In genomic region chr13:96521294-96521693, GRCm38 (mm10) we compare ENCODE assay signal across 51 mouse cellular contexts. TPM values are rescaled to one million over a fixed set of nuclear protein-coding genes. Genes with fewer than 3 reads are reported as not detected.
"Had no signal": no experiment of that assay in that cellular context is flagged by ENCODE, and none has a peak within 500 bp of the region (broad histone marks: within the 10 kb centered on the region; RNA-seq: fewer than 3 reads in every experiment).

No protein-coding gene starts in this region.

- H3K27ac ChIP-seq: heart, embryonic 10.5 days; heart, embryonic 13.5 days; heart, embryonic 15.5 days; hindbrain, embryonic 10.5 days; hindbrain, embryonic 12.5 days; hindbrain, embryonic 13.5 days; hindbrain, embryonic 14.5 days; hindbrain, embryonic 15.5 days; hindbrain, postnatal 0 days; intestine, embryonic 15.5 days; kidney, embryonic 15.5 days; kidney, postnatal 0 days; layer of hippocampus, adult 2 months; left cerebral cortex, adult 2 months had no signal

- ATAC-seq: hindbrain, postnatal 0 days; inflammation-experienced regulatory T-cells, adult 6 months; intestine, embryonic 15.5 days; intestine, embryonic 16.5 days; intestine, postnatal 0 days had no signal

- H3K4me3 ChIP-seq: heart, embryonic 10.5 days; heart, embryonic 13.5 days; heart, embryonic 15.5 days; hindbrain, embryonic 10.5 days; hindbrain, embryonic 12.5 days; hindbrain, embryonic 13.5 days; hindbrain, embryonic 15.5 days; intestine, embryonic 15.5 days; kidney, embryonic 15.5 days; layer of hippocampus, adult 2 months; left cerebral cortex, adult 2 months had no signal

- H3K9me3 ChIP-seq: heart, embryonic 10.5 days; heart, embryonic 15.5 days; hindbrain, embryonic 10.5 days; hindbrain, embryonic 12.5 days; hindbrain, embryonic 13.5 days; hindbrain, embryonic 15.5 days; intestine, embryonic 15.5 days; kidney, embryonic 15.5 days had no signal

- DNase-seq: heart, postnatal 10 days; heart, postnatal 14 days; heart, postnatal 36 days; heart, postnatal 4 days; kidney, adult 11 months; kidney, adult 18-20 months; kidney, adult 2 months; kidney, adult 8-10 months; kidney, adult 9 months; kidney, postnatal 10 days; kidney, postnatal 14 days; kidney, postnatal 25 days; kidney, postnatal 36 days; kidney, postnatal 4 days; layer of hippocampus, adult 9-11 months; layer of hippocampus, postnatal 36 days had no signal

- H3K4me2 ChIP-seq: heart, embryonic 11.5 days; heart, embryonic 13.5 days; heart, embryonic 15.5 days; hindbrain, embryonic 12.5 days; hindbrain, embryonic 13.5 days; hindbrain, embryonic 14.5 days; hindbrain, embryonic 15.5 days; intestine, embryonic 15.5 days; kidney, embryonic 15.5 days had no signal

- H3K27me3 ChIP-seq: heart, embryonic 13.5 days; heart, embryonic 15.5 days; hindbrain, embryonic 12.5 days; hindbrain, embryonic 13.5 days; hindbrain, embryonic 15.5 days; intestine, embryonic 15.5 days; kidney, embryonic 15.5 days had no signal

- H3K4me1 ChIP-seq: heart, embryonic 10.5 days; heart, embryonic 13.5 days; heart, embryonic 15.5 days; hindbrain, embryonic 10.5 days; hindbrain, embryonic 12.5 days; hindbrain, embryonic 13.5 days; hindbrain, embryonic 15.5 days; intestine, embryonic 15.5 days; kidney, embryonic 15.5 days had no signal

- H3K9ac ChIP-seq: heart, embryonic 13.5 days; heart, embryonic 15.5 days; hindbrain, embryonic 12.5 days; hindbrain, embryonic 13.5 days; hindbrain, embryonic 14.5 days; hindbrain, embryonic 15.5 days; intestine, embryonic 15.5 days; kidney, embryonic 15.5 days had no signal

- H3K36me3 ChIP-seq: hindbrain, embryonic 12.5 days; hindbrain, embryonic 15.5 days; intestine, embryonic 15.5 days had no signal

RNA-seq across cellular contexts. Expression of gene Gm17622, which starts 30.8 kb away (rescaled TPM):
- total RNA-seq: heart, postnatal 10 days; heart, postnatal 14 days; heart, postnatal 25 days; heart, postnatal 36 days; heart, postnatal 4 days; hematopoietic stem cell, adult 5-6 weeks; hindbrain, postnatal 0 days; layer of hippocampus, adult 18-20 months; layer of hippocampus, adult 2 months; layer of hippocampus, adult 8-10 months; layer of hippocampus, postnatal 10 days; layer of hippocampus, postnatal 14 days; layer of hippocampus, postnatal 25 days; layer of hippocampus, postnatal 36 days; left cerebral cortex, adult 18-20 months; left cerebral cortex, adult 2 months; left cerebral cortex, adult 8-10 months had no signal
- polyA plus RNA-seq: heart, embryonic 10.5 days; heart, embryonic 11.5 days; heart, embryonic 13.5 days; heart, embryonic 14.5 days; heart, embryonic 15.5 days; heart, embryonic 16.5 days; heart, postnatal 0 days; hindbrain, embryonic 10.5 days; hindbrain, embryonic 11.5 days; hindbrain, embryonic 12.5 days; hindbrain, embryonic 13.5 days; hindbrain, embryonic 14.5 days; hindbrain, embryonic 15.5 days; hindbrain, postnatal 0 days; inflammation-experienced regulatory T-cells, adult 6 months; intestine, embryonic 14.5 days; intestine, embryonic 15.5 days; intestine, embryonic 16.5 days; intestine, postnatal 0 days; kidney, adult 2 months; kidney, embryonic 14.5 days; kidney, embryonic 15.5 days; kidney, embryonic 16.5 days; kidney, postnatal 0 days; large intestine, adult 2 months had no signal

RNA-seq across cellular contexts. Expression of gene Ankdd1b, which starts 50.3 kb away (rescaled TPM):
- total RNA-seq: hindbrain, postnatal 0 days; layer of hippocampus, postnatal 25 days had no signal
- polyA plus RNA-seq: hindbrain, embryonic 10.5 days; hindbrain, embryonic 11.5 days; hindbrain, embryonic 14.5 days; hindbrain, embryonic 15.5 days; inflammation-experienced regulatory T-cells, adult 6 months; kidney, embryonic 16.5 days had no signal
